Mouse (Mus musculus): ENCODE measurements around the gene Krt4.

DNA sequence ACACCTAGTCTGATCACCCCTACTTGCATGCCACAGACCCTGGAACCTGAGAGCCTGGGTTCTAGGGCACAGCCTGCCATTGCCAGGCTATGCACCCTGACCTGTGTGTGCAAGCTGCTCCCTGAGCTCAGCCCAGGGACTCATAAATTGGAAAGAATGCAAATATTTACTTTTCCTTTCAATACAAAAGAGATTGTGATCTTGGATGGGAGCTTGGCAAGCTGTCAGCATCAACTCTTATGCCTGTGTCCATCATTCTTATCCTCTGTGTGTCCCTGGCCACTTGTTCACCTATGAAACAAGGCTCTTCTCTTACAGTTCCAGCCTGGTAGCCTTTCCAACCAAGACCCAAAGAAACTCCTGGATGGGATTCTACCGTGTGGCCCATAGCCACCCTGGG, 506 bp upstream of the Krt4 start:
- TF ChIP-seq CTCF (IDR thresholded peaks at IDR 0.05; ENCODE audit: low read depth): no peak
- TF ChIP-seq EP300 (IDR thresholded peaks at IDR 0.05; ENCODE audit: low read depth): no peak
